Mouse (Mus musculus): ENCODE measurements around the gene Rag1. TPM values are rescaled to one million over a fixed set of nuclear protein-coding genes. Genes with fewer than 3 reads are reported as not detected.

The Rag1 gene
- total RNA-seq, 2 experiments from 2014 or later: 0.25 to 0.29 TPM

DNA sequence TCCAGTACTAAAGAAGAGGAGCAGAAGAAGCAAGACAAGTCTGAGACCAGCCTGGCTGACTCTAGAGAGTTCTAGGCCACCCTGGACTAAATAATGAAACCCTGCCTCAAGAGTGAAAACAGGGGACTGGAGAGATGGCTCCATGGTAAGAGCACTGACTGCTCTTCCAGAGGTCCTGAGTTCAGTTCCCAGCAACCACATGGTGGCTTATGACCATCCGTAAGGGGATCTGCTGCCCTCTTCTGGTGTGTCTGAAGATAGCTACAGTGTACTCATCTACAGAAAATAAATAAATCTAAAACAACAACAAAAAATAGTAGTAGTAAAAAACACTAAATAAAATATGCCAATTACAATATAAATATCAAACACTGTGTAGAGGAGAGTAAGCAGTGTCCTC lies 3.5 kb downstream of the Rag1 start:
- intact Hi-C loops (cut with DNase I): no loop called here
- DNase-seq (ENCODE audit: low spot score in 2 of 2): no peak

DNA sequence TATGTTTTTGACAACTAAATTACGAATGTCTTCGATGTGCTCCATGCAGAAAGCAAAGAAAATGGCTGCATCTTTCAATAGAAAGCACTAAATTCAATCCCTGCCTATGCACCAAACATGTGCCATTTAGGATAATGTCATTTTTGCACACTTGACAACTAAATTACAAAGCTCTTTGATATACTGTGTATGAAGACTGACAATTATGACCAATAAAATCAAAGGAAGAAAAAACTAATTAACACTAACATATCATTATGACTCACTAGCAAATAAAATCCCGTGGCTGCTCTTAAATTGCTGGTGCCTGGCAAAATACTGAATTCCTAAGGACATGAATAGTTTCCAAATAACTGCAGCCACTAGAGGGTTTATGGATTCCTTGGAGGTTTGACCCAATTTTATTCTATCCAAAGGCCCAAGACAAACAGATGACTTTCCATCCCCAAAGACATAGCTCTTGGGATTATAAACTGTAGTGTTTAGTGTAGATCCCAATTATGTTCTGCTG lies 9.4 kb downstream of the Rag1 start:
- intact Hi-C loops (cut with DNase I): no loop called here
- no peak for DNase-seq (ENCODE audit: low spot score in 2 of 2)

DNA sequence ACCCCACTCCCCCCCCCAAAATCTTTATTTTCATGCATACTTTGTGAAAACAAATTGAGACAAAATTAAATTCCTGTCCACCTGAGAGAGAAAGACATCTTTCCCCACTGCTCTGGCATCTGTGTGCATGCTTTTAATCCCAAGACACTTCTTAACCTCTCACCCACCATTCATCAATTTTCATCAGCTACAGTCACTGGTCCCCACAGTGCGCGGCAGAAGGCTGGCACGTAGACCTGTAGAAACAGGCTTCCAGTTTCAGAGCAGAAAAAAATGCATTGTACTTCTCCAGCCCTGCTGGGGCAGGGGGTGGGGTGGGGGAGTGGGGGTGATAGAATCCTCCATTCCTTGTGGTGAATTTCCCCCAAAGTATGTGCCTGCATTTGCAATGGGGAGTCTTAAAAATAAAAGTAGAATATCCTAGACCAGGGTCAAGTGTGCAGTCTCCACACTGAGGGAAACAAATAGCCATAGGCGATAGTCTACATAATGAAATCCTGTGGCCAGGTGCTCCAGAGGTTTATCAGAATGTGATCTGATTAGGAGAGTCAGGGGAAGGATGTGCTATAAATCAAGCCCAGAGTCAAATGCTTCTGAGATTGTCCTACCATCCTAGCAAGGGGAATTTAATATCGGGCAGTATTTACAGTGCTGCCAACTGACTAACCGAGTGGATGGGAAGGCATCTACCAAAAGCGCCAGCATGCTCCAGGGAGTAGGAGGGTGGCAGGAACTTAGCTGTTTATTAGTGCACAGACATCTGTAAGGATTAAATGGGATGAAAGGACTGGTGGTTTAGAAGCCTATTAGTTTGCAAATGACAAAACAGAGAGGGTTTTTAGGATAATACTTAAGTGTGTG lies 10.1 kb downstream of the Rag1 start:
- no peak for DNase-seq (ENCODE audit: low spot score in 2 of 2)
- intact Hi-C loops (cut with DNase I): no loop called here

- intact Hi-C loops (cut with DNase I): no loop called here
Measured at GRCm38 (mm10) chr2:101628297-101629236, 20.7 kb downstream of the Rag1 start.

DNA sequence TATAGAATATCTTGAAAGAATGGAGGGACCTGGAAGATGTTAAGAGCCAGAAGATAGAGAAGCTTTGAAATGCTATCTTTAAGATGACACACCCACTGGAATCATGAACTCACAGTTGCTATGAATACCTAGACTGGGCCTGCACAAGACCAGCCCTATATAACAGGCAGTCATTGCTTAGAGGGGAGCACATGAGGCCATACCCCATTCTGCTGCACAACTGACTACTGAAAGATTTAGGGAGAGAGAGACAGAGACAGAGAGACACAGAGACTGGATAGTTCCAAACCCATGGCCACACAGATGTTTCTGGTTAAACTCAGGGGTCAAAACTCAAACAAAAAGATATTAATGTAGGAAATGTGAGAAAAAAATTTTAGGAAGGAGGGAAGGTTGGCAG lies 22.1 kb downstream of the Rag1 start:
- intact Hi-C loops (cut with DNase I): no loop called here
- DNase-seq (ENCODE audit: low spot score in 2 of 2): no peak

More at GRCm38 (mm10) chr2:101628297-101629236, 20.7 kb downstream of the Rag1 start:
- peak; percentile 86 to 87 for DNase-seq (ENCODE audit: low spot score in 2 of 2)

DNA sequence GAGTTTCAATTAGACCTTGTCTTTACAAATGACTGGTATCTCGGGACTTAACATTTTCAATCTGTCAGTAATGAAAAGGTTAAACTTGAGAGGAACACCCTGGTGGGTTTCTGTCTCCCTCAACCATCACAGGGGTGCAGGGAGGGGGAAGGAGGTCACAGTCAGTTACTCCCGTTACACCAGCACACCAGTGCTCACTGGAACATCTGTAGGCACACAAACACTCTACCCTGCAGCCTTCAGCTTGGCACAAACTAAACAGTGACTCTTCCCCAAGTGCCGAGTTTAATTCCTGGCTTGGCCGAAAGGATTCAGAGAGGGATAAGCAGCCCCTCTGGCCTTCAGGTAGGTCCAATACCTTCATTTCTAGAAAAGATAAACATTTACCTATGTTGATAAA lies 24.8 kb downstream of the Rag1 start, which contains the start of gene Rag2:
Gene Rag2 (plus strand): TSS at position 193 of the 400 bp plus-strand sequence.
- intact Hi-C loops (cut with DNase I): no loop called here
- no peak for DNase-seq (ENCODE audit: low spot score in 2 of 2)

DNA sequence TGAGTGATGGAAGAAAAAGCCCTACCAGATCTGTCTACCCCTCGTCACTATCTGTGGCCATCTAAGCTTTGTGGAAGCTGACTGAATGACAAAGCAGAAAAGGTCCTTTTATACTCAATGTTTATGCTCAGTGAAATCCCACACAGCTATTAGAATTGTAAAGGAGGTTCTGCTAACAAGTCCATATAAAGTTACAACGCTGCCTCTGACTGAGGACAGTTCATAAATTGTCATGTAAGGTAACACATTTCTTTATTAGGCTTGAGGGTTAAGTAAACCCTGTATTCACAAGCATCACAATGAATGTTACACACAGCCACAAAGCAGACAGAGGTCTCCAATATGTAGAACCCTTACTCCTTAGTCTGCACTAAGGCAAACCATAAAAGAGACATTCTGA lies 25.3 kb downstream of the Rag1 start:
- DNase-seq (ENCODE audit: low spot score in 2 of 2): no peak
- intact Hi-C loops (cut with DNase I): no loop called here

GRCm38 (mm10) chr2:101623042-101623441 lies 26.3 kb downstream of the Rag1 start:
- intact Hi-C loops (cut with DNase I): no loop called here
- DNase-seq (ENCODE audit: low spot score in 2 of 2): no peak

DNA sequence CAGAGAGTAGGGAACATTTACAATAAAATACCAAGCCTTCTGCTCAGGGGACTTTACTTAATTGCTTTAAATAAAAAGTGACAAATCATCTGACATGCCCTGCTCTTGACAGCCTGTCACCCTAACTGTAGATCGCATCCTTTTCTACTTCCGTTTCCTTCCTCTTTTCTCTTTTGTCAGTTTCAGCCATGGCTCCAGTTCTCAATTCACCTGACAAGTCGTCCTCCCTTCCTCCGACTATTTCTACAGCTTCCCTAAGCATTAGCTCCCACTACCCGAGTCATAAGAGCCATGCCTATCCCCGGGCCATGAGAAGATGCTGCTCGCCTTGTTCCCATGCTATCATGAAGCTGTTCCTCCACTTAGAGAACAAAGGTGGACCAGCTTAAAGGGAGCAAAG lies 27.7 kb downstream of the Rag1 start:
- no peak for DNase-seq (ENCODE audit: low spot score in 2 of 2)
- intact Hi-C loops (cut with DNase I): no loop called here

GRCm38 (mm10) chr2:101620899-101621298 lies 28.4 kb downstream of the Rag1 start:
- intact Hi-C loops (cut with DNase I): no loop called here
- DNase-seq (ENCODE audit: low spot score in 2 of 2): no peak

GRCm38 (mm10) chr2:101618373-101618772 lies 30.9 kb downstream of the Rag1 start:
- intact Hi-C loops (cut with DNase I): no loop called here
- DNase-seq (ENCODE audit: low spot score in 2 of 2): no peak

- intact Hi-C loops (cut with DNase I): no loop called here
- DNase-seq (ENCODE audit: low spot score in 2 of 2): no peak
Measured at GRCm38 (mm10) chr2:101615464-101616305, 33.6 kb downstream of the Rag1 start.

DNA sequence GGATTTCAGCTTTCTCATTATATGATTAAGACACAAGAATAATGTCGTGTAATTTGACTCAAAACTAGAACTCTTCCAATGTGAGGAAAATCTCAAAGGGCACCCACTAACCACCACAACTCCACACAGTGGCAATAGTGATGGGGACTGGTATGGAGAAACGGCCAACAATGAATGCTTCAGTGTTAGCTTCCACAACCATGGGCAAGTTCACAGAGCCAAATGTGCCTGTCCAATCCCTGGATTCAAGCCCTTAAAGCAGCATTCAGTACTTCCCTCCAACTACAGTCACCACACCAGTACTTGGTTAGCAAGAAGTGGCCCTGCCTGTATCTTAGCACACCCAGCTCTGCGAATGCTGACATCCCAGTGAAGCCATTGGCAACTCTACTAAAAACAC lies 38.4 kb downstream of the Rag1 start:
- no peak for DNase-seq (ENCODE audit: low spot score in 2 of 2)
- intact Hi-C loops (cut with DNase I): no loop called here

DNA sequence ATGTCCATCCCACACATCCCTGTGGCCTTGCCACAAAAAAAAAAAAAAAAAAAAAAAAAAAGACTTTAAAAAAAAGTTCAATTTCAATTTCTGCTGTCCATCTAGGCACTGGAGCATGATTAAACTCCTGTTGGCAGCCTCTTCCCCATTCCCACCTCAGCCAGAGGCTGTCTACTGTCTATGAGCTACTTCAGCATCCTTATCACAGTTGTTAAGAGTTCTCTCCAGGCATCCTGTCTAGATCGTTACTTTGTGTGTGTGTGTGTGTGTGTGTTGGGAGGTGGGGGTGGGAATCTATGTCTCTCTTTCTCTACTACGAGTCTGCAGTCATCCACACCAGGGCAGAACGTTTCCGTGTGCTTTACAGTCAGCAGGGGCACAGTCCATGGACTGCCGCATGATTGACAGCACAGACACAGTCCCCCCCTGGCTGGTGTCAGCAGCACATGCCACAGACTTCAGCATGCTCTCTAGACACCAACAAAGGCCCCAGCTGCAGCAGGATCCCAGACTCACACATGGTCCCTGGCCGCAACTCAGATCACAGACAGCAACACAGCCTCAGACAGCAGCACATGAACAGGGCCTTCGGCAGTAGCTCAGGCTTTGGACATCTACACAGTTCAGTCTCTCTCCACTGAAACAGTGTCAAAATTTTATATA lies 40.9 kb downstream of the Rag1 start:
- intact Hi-C loops (cut with DNase I): no loop called here
- DNase-seq (ENCODE audit: low spot score in 2 of 2): no peak

DNA sequence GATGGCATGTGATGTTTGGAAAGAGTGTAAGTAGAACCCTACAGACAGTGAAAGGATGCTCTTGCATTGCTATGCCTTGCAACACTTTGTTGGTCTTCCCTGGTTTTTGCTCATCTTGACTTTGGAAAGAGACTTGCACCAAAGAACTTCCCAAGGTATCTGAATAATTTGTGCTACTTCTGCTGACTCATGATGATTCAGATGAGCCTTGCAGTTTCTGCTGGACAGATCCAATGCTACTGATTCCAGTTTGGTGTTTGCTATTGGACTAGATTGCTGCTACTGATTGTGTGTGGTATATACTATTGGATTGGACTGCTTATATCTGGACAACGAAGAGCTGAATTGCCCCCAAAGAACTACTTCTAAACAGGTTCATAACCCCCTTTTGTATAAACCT lies 46.2 kb downstream of the Rag1 start:
- DNase-seq (ENCODE audit: low spot score in 2 of 2): no peak
- intact Hi-C loops (cut with DNase I): no loop called here

GRCm38 (mm10) chr2:101600703-101601102 lies 48.6 kb downstream of the Rag1 start:
- intact Hi-C loops (cut with DNase I): no loop called here
- DNase-seq (ENCODE audit: low spot score in 2 of 2): peak; percentile 22 to 34

GRCm38 (mm10) chr2:101598190-101599181 lies 50.8 kb downstream of the Rag1 start:
- peak; percentile 26 for DNase-seq (ENCODE audit: low spot score in 2 of 2)
- intact Hi-C loops (cut with DNase I): no loop called here

- DNase-seq (ENCODE audit: low spot score in 2 of 2): no peak
Measured at GRCm38 (mm10) chr2:101597186-101597585, 52.1 kb downstream of the Rag1 start.

More at GRCm38 (mm10) chr2:101597186-101597585, 52.1 kb downstream of the Rag1 start:
- intact Hi-C loops (cut with DNase I): loop anchor here (2.0 kb wide), 1 partner anchor 56 kb away; no protein-coding TSS in a partner anchor

Data from left cerebral cortex, postnatal 36 days (tissue).